Mouse (Mus musculus): ENCODE measurements at regions not wholly inside any gene's neighbourhood (a gene's known extent, or its start where the extent isn't known, plus 50 kb on each side); places are given as distances from the start of the nearest gene placed in this dataset.

DNA sequence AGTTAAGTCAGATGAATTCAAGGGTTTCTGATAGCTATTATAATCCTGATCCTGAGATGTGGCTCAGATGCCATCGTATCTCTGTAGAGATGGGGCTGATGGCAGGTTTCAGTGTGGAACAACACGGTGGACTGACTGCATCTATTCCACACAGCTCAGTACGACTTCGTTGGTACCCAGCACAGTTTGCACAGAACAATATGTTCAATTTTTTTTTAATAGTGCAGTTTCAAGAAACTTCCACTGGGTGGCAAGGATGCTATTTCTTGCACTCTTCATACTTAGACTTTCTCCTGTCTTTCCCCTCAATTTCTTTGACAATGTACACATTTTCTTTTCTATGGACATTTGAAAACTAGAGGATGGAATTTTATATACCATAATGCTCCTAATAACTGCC, 278.6 kb upstream of the Btbd3 start:
- H3K27me3 ChIP-seq (ENCODE audit: control insufficient read depth, insufficient read depth, low read length): no peaks in the 10 kb centered on the region
- H3K27ac ChIP-seq (ENCODE audit: insufficient read depth, low read depth, low read length): no peak overlapping the region
- no peaks in the 10 kb centered on the region for H3K4me1 ChIP-seq (ENCODE audit: control insufficient read depth, insufficient read depth, insufficient read length, low read length)
- no peak overlapping the region for H3K4me3 ChIP-seq (ENCODE audit: low read depth, low read length)
- no peak for TF ChIP-seq CTCF (IDR thresholded peaks at IDR 0.05; ENCODE audit: extremely low read depth, insufficient read length, insufficient replicate concordance, low read depth, low read length)
- no peak for TF ChIP-seq POLR2A (IDR thresholded peaks at IDR 0.05; ENCODE audit: low read depth, low read length)
- H3K36me3 ChIP-seq (ENCODE audit: control insufficient read depth, insufficient read depth, low read length): no peaks in the 10 kb centered on the region
- WGBS: 43% methylated on average over 4 of the region's 4 CpGs

DNA sequence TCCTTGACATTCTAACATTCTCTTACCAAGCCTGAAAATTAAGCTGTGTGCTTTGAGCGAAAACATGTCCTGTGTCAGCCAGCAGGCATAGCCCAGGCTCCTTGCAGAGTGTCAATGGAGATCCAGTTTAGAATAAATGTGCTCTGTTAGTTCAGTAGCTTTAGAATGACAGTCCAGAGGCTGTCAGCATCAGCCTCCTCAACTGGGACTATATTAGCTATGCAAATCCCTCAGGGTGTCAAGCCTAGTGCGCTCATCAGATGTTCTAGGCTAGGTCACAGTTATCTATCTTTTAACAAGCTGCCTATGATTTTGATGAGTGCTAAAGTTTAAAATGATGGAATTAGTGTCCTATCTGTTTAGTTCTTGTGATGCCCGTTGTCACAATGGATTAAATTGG, 281.7 kb upstream of the Btbd3 start:
- Histone ChIP-seq H3K4me1 (ENCODE audit: control insufficient read depth, insufficient read depth, insufficient read length, low read length) (no peaks in the 10 kb centered on the region), H3K36me3 (ENCODE audit: control insufficient read depth, insufficient read depth, low read length) (no peaks in the 10 kb centered on the region), H3K27me3 (ENCODE audit: control insufficient read depth, insufficient read depth, low read length) (no peaks in the 10 kb centered on the region; the same call in 1 of the 2 replicates), H3K4me3 (ENCODE audit: low read depth, low read length) (no peak overlapping the region), H3K27ac (ENCODE audit: insufficient read depth, low read depth, low read length) (no peak overlapping the region)
- WGBS: 70% methylated on average over 3 of the region's 3 CpGs
- no peak for TF ChIP-seq POLR2A (IDR thresholded peaks at IDR 0.05; ENCODE audit: low read depth, low read length)
- TF ChIP-seq CTCF (IDR thresholded peaks at IDR 0.05; ENCODE audit: extremely low read depth, insufficient read length, insufficient replicate concordance, low read depth, low read length): no peak

- no peaks in the 10 kb centered on the region for H3K36me3 ChIP-seq (ENCODE audit: control insufficient read depth, insufficient read depth, low read length)
- no peaks in the 10 kb centered on the region; the same call in 1 of the 2 replicates for H3K27me3 ChIP-seq (ENCODE audit: control insufficient read depth, insufficient read depth, low read length)
- H3K27ac ChIP-seq (ENCODE audit: insufficient read depth, low read depth, low read length): no peak overlapping the region
- no peak overlapping the region for H3K4me3 ChIP-seq (ENCODE audit: low read depth, low read length)
- TF ChIP-seq CTCF (IDR thresholded peaks at IDR 0.05; ENCODE audit: extremely low read depth, insufficient read length, insufficient replicate concordance, low read depth, low read length) (no peak), POLR2A (IDR thresholded peaks at IDR 0.05; ENCODE audit: low read depth, low read length) (no peak)
- WGBS: 73% methylated on average over 4 of the region's 4 CpGs
- no peaks in the 10 kb centered on the region for H3K4me1 ChIP-seq (ENCODE audit: control insufficient read depth, insufficient read depth, insufficient read length, low read length)
These were observed 287.2 kb upstream of the Btbd3 start for GRCm38 (mm10) chr2:137969156-137969555.

DNA sequence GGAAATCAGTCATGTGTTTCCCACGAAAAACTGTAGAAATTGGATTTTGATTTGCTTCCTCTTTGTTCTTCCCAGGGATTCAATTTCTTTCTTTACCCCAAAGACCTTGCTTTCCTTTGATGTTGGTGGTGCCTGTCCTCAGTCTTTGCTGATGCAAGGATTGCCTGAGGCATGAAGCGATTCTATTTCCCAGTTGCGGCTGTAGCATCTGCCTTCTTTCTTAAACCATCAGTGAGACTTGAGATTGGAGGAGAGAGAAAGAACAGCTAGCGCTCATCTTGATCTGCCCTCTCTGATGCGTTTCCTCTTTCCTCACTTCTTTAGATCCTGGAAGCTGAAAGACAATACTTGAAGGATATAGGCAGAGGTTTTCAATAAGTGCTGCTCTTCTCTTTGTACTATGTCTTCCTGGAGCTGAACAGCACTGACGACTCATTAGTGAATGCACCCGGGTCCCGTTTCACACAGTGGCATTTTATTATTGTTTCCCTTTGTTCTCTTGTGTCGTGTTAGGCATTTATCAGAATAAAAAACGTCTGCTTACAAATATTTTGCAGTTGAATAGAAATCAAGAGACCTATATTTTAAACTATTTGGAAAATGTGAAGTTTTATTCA, 289.8 kb upstream of the Btbd3 start:
- Histone ChIP-seq H3K4me1 (ENCODE audit: control insufficient read depth, insufficient read depth, insufficient read length, low read length) (no peaks in the 10 kb centered on the region), H3K4me3 (ENCODE audit: low read depth, low read length) (no peak overlapping the region), H3K36me3 (ENCODE audit: control insufficient read depth, insufficient read depth, low read length) (no peaks in the 10 kb centered on the region), H3K27ac (ENCODE audit: insufficient read depth, low read depth, low read length) (no peak overlapping the region), H3K27me3 (ENCODE audit: control insufficient read depth, insufficient read depth, low read length) (no peaks in the 10 kb centered on the region; the same call in 1 of the 2 replicates)
- 65% methylated on average over 10 of the region's 10 CpGs for WGBS
- TF ChIP-seq CTCF (IDR thresholded peaks at IDR 0.05; ENCODE audit: extremely low read depth, insufficient read length, insufficient replicate concordance, low read depth, low read length): no peak
- TF ChIP-seq POLR2A (IDR thresholded peaks at IDR 0.05; ENCODE audit: low read depth, low read length): no peak

DNA sequence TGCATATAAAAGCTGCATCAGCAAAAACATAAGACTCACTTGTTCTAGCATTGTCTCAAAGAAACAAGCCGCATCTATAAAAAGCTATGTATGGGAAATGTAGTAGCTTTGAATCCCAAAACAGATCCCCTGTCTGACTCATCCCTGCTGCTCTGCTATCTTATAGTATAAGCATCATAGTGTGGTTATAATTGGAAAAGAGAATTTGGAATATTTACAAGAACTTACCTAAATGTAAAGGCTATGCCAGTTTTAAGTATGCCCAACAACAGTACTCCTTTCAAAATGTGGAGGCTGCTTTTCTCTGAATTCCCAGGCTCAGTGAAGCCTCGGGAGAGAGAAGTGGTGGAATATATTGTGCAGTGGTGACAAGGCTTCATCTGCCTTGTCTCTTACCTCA, 301.5 kb upstream of the Btbd3 start:
- no peak for TF ChIP-seq POLR2A (IDR thresholded peaks at IDR 0.05; ENCODE audit: low read depth, low read length)
- TF ChIP-seq CTCF (IDR thresholded peaks at IDR 0.05; ENCODE audit: extremely low read depth, insufficient read length, insufficient replicate concordance, low read depth, low read length): no peak
- no peaks in the 10 kb centered on the region for H3K36me3 ChIP-seq (ENCODE audit: control insufficient read depth, insufficient read depth, low read length)
- no peaks in the 10 kb centered on the region for H3K27me3 ChIP-seq (ENCODE audit: control insufficient read depth, insufficient read depth, low read length)
- no peak overlapping the region for H3K4me3 ChIP-seq (ENCODE audit: low read depth, low read length)
- WGBS: 86% methylated on average over 2 of the region's 2 CpGs
- H3K27ac ChIP-seq (ENCODE audit: insufficient read depth, low read depth, low read length): no peak overlapping the region
- H3K4me1 ChIP-seq (ENCODE audit: control insufficient read depth, insufficient read depth, insufficient read length, low read length): no peaks in the 10 kb centered on the region

GRCm38 (mm10) chr2:137953144-137953543, 303.2 kb upstream of the Btbd3 start:
- no peaks in the 10 kb centered on the region for H3K4me1 ChIP-seq (ENCODE audit: control insufficient read depth, insufficient read depth, insufficient read length, low read length)
- H3K27me3 ChIP-seq (ENCODE audit: control insufficient read depth, insufficient read depth, low read length): no peaks in the 10 kb centered on the region
- 68% methylated on average over 2 of the region's 2 CpGs for WGBS
- no peak for TF ChIP-seq CTCF (IDR thresholded peaks at IDR 0.05; ENCODE audit: extremely low read depth, insufficient read length, insufficient replicate concordance, low read depth, low read length)
- no peak for TF ChIP-seq POLR2A (IDR thresholded peaks at IDR 0.05; ENCODE audit: low read depth, low read length)
- no peak overlapping the region for H3K27ac ChIP-seq (ENCODE audit: insufficient read depth, low read depth, low read length)
- H3K36me3 ChIP-seq (ENCODE audit: control insufficient read depth, insufficient read depth, low read length): no peaks in the 10 kb centered on the region
- no peak overlapping the region for H3K4me3 ChIP-seq (ENCODE audit: low read depth, low read length)

DNA sequence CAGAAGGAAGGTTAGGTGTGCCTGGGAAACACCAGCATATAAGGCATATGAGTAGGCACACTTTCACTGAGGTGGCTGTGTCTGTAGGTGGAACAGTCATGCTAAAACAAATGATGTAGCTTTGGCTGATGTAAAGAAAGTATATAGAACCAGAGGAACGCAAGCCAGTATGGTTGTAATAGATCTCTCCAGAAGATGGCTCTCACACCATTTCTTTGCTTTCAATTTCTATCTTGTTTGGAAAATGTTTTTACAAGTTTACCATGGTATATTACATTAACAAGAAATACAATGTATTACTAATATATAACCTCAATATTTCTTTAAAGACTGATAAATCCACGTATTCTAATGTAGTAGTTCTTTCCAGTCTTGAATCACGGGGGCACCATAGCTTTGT, 304.4 kb upstream of the Btbd3 start:
- Histone ChIP-seq H3K36me3 (ENCODE audit: control insufficient read depth, insufficient read depth, low read length) (no peaks in the 10 kb centered on the region), H3K4me3 (ENCODE audit: low read depth, low read length) (no peak overlapping the region), H3K27me3 (ENCODE audit: control insufficient read depth, insufficient read depth, low read length) (no peaks in the 10 kb centered on the region), H3K27ac (ENCODE audit: insufficient read depth, low read depth, low read length) (no peak overlapping the region), H3K4me1 (ENCODE audit: control insufficient read depth, insufficient read depth, insufficient read length, low read length) (no peaks in the 10 kb centered on the region)
- 73% methylated on average over 3 of the region's 3 CpGs for WGBS
- TF ChIP-seq CTCF (IDR thresholded peaks at IDR 0.05; ENCODE audit: extremely low read depth, insufficient read length, insufficient replicate concordance, low read depth, low read length): no peak
- no peak for TF ChIP-seq POLR2A (IDR thresholded peaks at IDR 0.05; ENCODE audit: low read depth, low read length)
